Mouse (Mus musculus) embryonic facial prominence, embryonic 12.5 days (tissue): ENCODE results near the gene Hdc. TPM values are rescaled to one million over a fixed set of nuclear protein-coding genes. Genes with fewer than 3 reads are reported as not detected.

Source experiments
- ATAC-seq: fragments of 200-750 bp; cut with Nextera tagmentation; 2 replicates; pipeline ENCODE4 v1.8.0; 2017; ENCODE audit not compliant: insufficient number of reproducible peaks, insufficient read depth, low FRiP score, low TSS enrichment
- H3K27ac ChIP-seq: fragments of 300-500 bp; sonication (generic); 2 replicates; pipeline ENCODE4 v1.5.1; 2016; ENCODE audit warnings: mild to moderate bottlenecking
- H3K27me3 ChIP-seq: fragments of 300-500 bp; sonication (generic); 2 replicates; pipeline ENCODE4 v1.6.1; 2016; ENCODE audit warnings: mild to moderate bottlenecking, moderate library complexity
- H3K36me3 ChIP-seq: fragments of 300-500 bp; sonication (generic); 2 replicates; pipeline ENCODE4 v1.6.1; 2016; ENCODE audit warnings: mild to moderate bottlenecking
- H3K4me1 ChIP-seq: fragments of 300-500 bp; sonication (generic); 2 replicates; pipeline ENCODE4 v1.6.1; 2016
- H3K4me2 ChIP-seq: fragments of 300-500 bp; sonication (generic); replicated peaks from 2 replicates; pipeline ENCODE4 v1.6.1; 2016; ENCODE audit warnings: mild to moderate bottlenecking, moderate library complexity
- H3K4me3 ChIP-seq: fragments of 300-500 bp; sonication (generic); 2 replicates; pipeline ENCODE4 v1.5.1; 2016; ENCODE audit warnings: mild to moderate bottlenecking
- H3K9ac ChIP-seq: fragments of 300-500 bp; sonication (generic); 2 replicates; pipeline ENCODE4 v1.6.1; 2016; ENCODE audit warnings: mild to moderate bottlenecking, moderate library complexity
- H3K9me3 ChIP-seq: fragments of 300-500 bp; sonication (generic); 2 replicates; pipeline ENCODE4 v1.6.1; 2016; ENCODE audit warnings: mild to moderate bottlenecking, moderate library complexity
- WGBS: fragments of 180-500 bp; shearing (Covaris S2); methylation state at CpG from one replicate; pipeline ENCODE4 v1.1.7; 2016; 5-methylcytosine and 5-hydroxymethylcytosine counted together
- polyA plus RNA-seq: library from polyadenylated mRNA; unstranded; fragments of >200 nt; fragmentation: Nextera tagmentation; extraction: Ambion mirVana; gene quantifications from 2 replicates; pipeline ENCODE4 v1.2.1, GENCODE M21; 2016

Hdc gene
- polyA plus RNA-seq, 1 experiment from 2014 or later, result 1.3 TPM

- Histone ChIP-seq H3K4me2 (no peak overlapping the region), H3K27ac (no peak overlapping the region), H3K9ac (no peak overlapping the region), H3K36me3 (no peaks in the 10 kb centered on the region), H3K4me3 (no peak overlapping the region), H3K4me1 (peaks cover 6% of the 10 kb centered on the region; the same call in 1 of the 2 replicates), H3K9me3 (no peaks in the 10 kb centered on the region), H3K27me3 (no peaks in the 10 kb centered on the region)
- WGBS, result 45% methylated on average over 2 of the region's 2 CpGs
- ATAC-seq, result no peak
Observed at GRCm38 (mm10) chr2:126598359-126598758, 20.7 kb downstream of the Hdc start.

- H3K36me3 ChIP-seq, result no peaks in the 10 kb centered on the region
- H3K9me3 ChIP-seq, result no peaks in the 10 kb centered on the region
- H3K4me3 ChIP-seq, result no peak overlapping the region
- peaks cover 6% of the 10 kb centered on the region; the same call in 1 of the 2 replicates for H3K4me1 ChIP-seq
- H3K27ac ChIP-seq, result no peak overlapping the region
- WGBS, result 83% methylated on average over 20 of the region's 20 CpGs
- H3K27me3 ChIP-seq, result no peaks in the 10 kb centered on the region
- no peak overlapping the region for H3K4me2 ChIP-seq
- H3K9ac ChIP-seq, result no peak overlapping the region
- no peak for ATAC-seq
Observed at GRCm38 (mm10) chr2:126597279-126598241, 21.5 kb downstream of the Hdc start.

GRCm38 (mm10) chr2:126596347-126597072 is 22.6 kb downstream of the Hdc start:
- no peak overlapping the region for H3K4me3 ChIP-seq
- no peaks in the 10 kb centered on the region for H3K36me3 ChIP-seq
- H3K4me1 ChIP-seq, result peaks cover 6% of the 10 kb centered on the region; the same call in 1 of the 2 replicates
- no peak overlapping the region for H3K9ac ChIP-seq
- WGBS, result 87% methylated on average over 7 of the region's 7 CpGs
- no peak overlapping the region for H3K27ac ChIP-seq
- no peaks in the 10 kb centered on the region for H3K27me3 ChIP-seq
- no peak overlapping the region for H3K4me2 ChIP-seq
- no peaks in the 10 kb centered on the region for H3K9me3 ChIP-seq
- no peak for ATAC-seq

- no peaks in the 10 kb centered on the region for H3K36me3 ChIP-seq
- ATAC-seq, result no peak
- no peaks in the 10 kb centered on the region for H3K9me3 ChIP-seq
- H3K4me3 ChIP-seq, result peak overlapping the region; percentile 23; the same call in 1 of the 2 replicates
- peak overlapping the region; percentile 37 for H3K9ac ChIP-seq
- 30% methylated on average over 26 of the region's 26 CpGs for WGBS
- no peaks in the 10 kb centered on the region for H3K4me1 ChIP-seq
- H3K27ac ChIP-seq, result no peak overlapping the region
- no peaks in the 10 kb centered on the region for H3K27me3 ChIP-seq
- H3K4me2 ChIP-seq, result peak overlapping the region; percentile 50
Observed at GRCm38 (mm10) chr2:126593831-126594610, 25.1 kb downstream of the Hdc start.

GRCm38 (mm10) chr2:126591304-126591703 is 27.8 kb downstream of the Hdc start:
- Histone ChIP-seq H3K27me3 (no peaks in the 10 kb centered on the region), H3K9me3 (no peaks in the 10 kb centered on the region), H3K4me1 (no peaks in the 10 kb centered on the region), H3K4me2 (no peak overlapping the region), H3K36me3 (no peaks in the 10 kb centered on the region), H3K27ac (no peak overlapping the region), H3K4me3 (no peak overlapping the region), H3K9ac (no peak overlapping the region)
- ATAC-seq, result no peak
- WGBS, result 92% methylated on average over 4 of the region's 4 CpGs

GRCm38 (mm10) chr2:126587468-126587867 is 31.6 kb downstream of the Hdc start:
- WGBS, result 87% methylated on average over 3 of the region's 3 CpGs
- H3K9me3 ChIP-seq, result no peaks in the 10 kb centered on the region
- H3K27me3 ChIP-seq, result no peaks in the 10 kb centered on the region
- no peak for ATAC-seq
- no peak overlapping the region for H3K4me2 ChIP-seq
- H3K36me3 ChIP-seq, result no peaks in the 10 kb centered on the region
- no peaks in the 10 kb centered on the region for H3K4me1 ChIP-seq
- H3K4me3 ChIP-seq, result no peak overlapping the region
- H3K9ac ChIP-seq, result no peak overlapping the region
- H3K27ac ChIP-seq, result no peak overlapping the region

- no peak for ATAC-seq
- no peak overlapping the region for H3K4me3 ChIP-seq
- H3K27ac ChIP-seq, result no peak overlapping the region
- no peaks in the 10 kb centered on the region for H3K4me1 ChIP-seq
- H3K9ac ChIP-seq, result no peak overlapping the region
- H3K36me3 ChIP-seq, result no peaks in the 10 kb centered on the region
- H3K27me3 ChIP-seq, result no peaks in the 10 kb centered on the region
- H3K4me2 ChIP-seq, result no peak overlapping the region
- 81% methylated on average over 8 of the region's 8 CpGs for WGBS
- H3K9me3 ChIP-seq, result no peaks in the 10 kb centered on the region
Observed at GRCm38 (mm10) chr2:126584621-126585369, 34.3 kb downstream of the Hdc start.

- Histone ChIP-seq H3K4me3 (no peak overlapping the region), H3K4me1 (no peaks in the 10 kb centered on the region), H3K9me3 (no peaks in the 10 kb centered on the region), H3K27ac (no peak overlapping the region), H3K9ac (no peak overlapping the region), H3K27me3 (no peaks in the 10 kb centered on the region), H3K36me3 (no peaks in the 10 kb centered on the region), H3K4me2 (no peak overlapping the region)
- ATAC-seq, result no peak
- WGBS, result 68% methylated on average over 6 of the region's 6 CpGs
Observed at GRCm38 (mm10) chr2:126583960-126584359, 35.1 kb downstream of the Hdc start.

- no peak overlapping the region for H3K9ac ChIP-seq
- no peak for ATAC-seq
- no peaks in the 10 kb centered on the region for H3K4me1 ChIP-seq
Observed at GRCm38 (mm10) chr2:126579282-126579681, 39.8 kb downstream of the Hdc start.

GRCm38 (mm10) chr2:126577362-126577761 is 41.7 kb downstream of the Hdc start:
- Histone ChIP-seq H3K4me2 (no peak overlapping the region), H3K27ac (no peak overlapping the region), H3K4me1 (0 out of 2 replicates have a peak, but pooled peaks cover 2% of the 10 kb centered on the region), H3K27me3 (no peaks in the 10 kb centered on the region), H3K9me3 (no peaks in the 10 kb centered on the region), H3K36me3 (no peaks in the 10 kb centered on the region), H3K4me3 (no peak overlapping the region), H3K9ac (no peak overlapping the region)
- 86% methylated on average over 5 of the region's 5 CpGs for WGBS
- ATAC-seq, result no peak

More at GRCm38 (mm10) chr2:126579282-126579681, 39.8 kb downstream of the Hdc start:
- Histone ChIP-seq H3K27me3 (no peaks in the 10 kb centered on the region), H3K27ac (no peak overlapping the region), H3K36me3 (no peaks in the 10 kb centered on the region), H3K9me3 (no peaks in the 10 kb centered on the region), H3K4me3 (no peak overlapping the region), H3K4me2 (no peak overlapping the region)
- 88% methylated on average over 1 of the region's 1 CpGs for WGBS
